Mouse (Mus musculus) heart, embryonic 12.5 days (tissue): Measurements from ENCODE around the gene Fam193b. TPM values are rescaled to one million over a fixed set of nuclear protein-coding genes. Genes with fewer than 3 reads are reported as not detected.

Experiments used
- ATAC-seq: fragments of 200-750 bp; cut with Nextera tagmentation; 2 replicates; pipeline ENCODE4 v1.8.0; 2017; ENCODE audit warnings: moderate TSS enrichment, moderate library complexity; ENCODE audit not compliant: insufficient number of reproducible peaks, low FRiP score
- H3K27ac ChIP-seq: fragments of 300-500 bp; sonication (generic); 2 replicates; pipeline ENCODE4 v1.5.1; 2016; ENCODE audit warnings: mild to moderate bottlenecking, moderate library complexity; ENCODE audit not compliant: poor library complexity, severe bottlenecking
- H3K27me3 ChIP-seq: fragments of 300-500 bp; sonication (generic); replicated peaks from 2 replicates; pipeline ENCODE4 v1.6.1; 2016; ENCODE audit warnings: mild to moderate bottlenecking, moderate library complexity
- H3K36me3 ChIP-seq: fragments of 300-500 bp; sonication (generic); 2 replicates; pipeline ENCODE4 v1.6.1; 2016; ENCODE audit warnings: mild to moderate bottlenecking, moderate library complexity
- H3K4me1 ChIP-seq: fragments of 300-500 bp; sonication (generic); replicated peaks from 2 replicates; pipeline ENCODE4 v1.6.1; 2016; ENCODE audit warnings: mild to moderate bottlenecking
- H3K4me2 ChIP-seq: fragments of 300-500 bp; sonication (generic); 2 replicates; pipeline ENCODE4 v1.6.1; 2016; ENCODE audit warnings: mild to moderate bottlenecking, moderate library complexity
- H3K4me3 ChIP-seq: fragments of 300-500 bp; sonication (generic); 2 replicates; pipeline ENCODE4 v1.5.1; 2016; ENCODE audit warnings: mild to moderate bottlenecking
- H3K9ac ChIP-seq: fragments of 300-500 bp; sonication (generic); 2 replicates; pipeline ENCODE4 v1.6.1; 2016; ENCODE audit warnings: mild to moderate bottlenecking, moderate library complexity
- H3K9me3 ChIP-seq: fragments of 300-500 bp; sonication (generic); replicated peaks from 2 replicates; pipeline ENCODE4 v1.6.1; 2016; ENCODE audit warnings: mild to moderate bottlenecking, moderate library complexity
- WGBS: fragments of 180-500 bp; shearing (Covaris S2); methylation state at CpG from one replicate; pipeline ENCODE4 v1.1.7; 2016; 5-methylcytosine and 5-hydroxymethylcytosine counted together
- polyA plus RNA-seq: library from polyadenylated mRNA; unstranded; fragments of >200 nt; fragmentation: Nextera tagmentation; extraction: Ambion mirVana; gene quantifications from 2 replicates; pipeline ENCODE4 v1.2.1, GENCODE M21; 2016

The Fam193b gene
- polyA plus RNA-seq, 1 experiment from 2014 or later = 24.4 TPM

GRCm38 (mm10) chr13:55511492-55511861 is 59.4 kb downstream of the Fam193b start:
- H3K9ac ChIP-seq = peak overlapping the region; percentile 99
- peak overlapping the region; percentile 98 for H3K27ac ChIP-seq
- 11% methylated on average over 5 of the region's 5 CpGs for WGBS
- H3K9me3 ChIP-seq = no peaks in the 10 kb centered on the region
- ATAC-seq = no peak
- peak overlapping the region; percentile 86 for H3K4me2 ChIP-seq
- H3K36me3 ChIP-seq = peaks cover 40% of the 10 kb centered on the region
- H3K27me3 ChIP-seq = peaks cover 14% of the 10 kb centered on the region
- peak overlapping the region; percentile 91 for H3K4me3 ChIP-seq
- peaks cover 38% of the 10 kb centered on the region for H3K4me1 ChIP-seq

- H3K9ac ChIP-seq = peak overlapping the region; percentile 99
- H3K4me1 ChIP-seq = peaks cover 38% of the 10 kb centered on the region
- WGBS = 0% methylated on average over 6 of the region's 6 CpGs
Observed at GRCm38 (mm10) chr13:55510668-55511491, 60.0 kb downstream of the Fam193b start.

GRCm38 (mm10) chr13:55510332-55510667 is 60.6 kb downstream of the Fam193b start:
- Histone ChIP-seq H3K4me2 (peak overlapping the region; percentile 86), H3K4me3 (peak overlapping the region; percentile 20), H3K36me3 (peaks cover 52% of the 10 kb centered on the region), H3K27ac (peak overlapping the region; percentile 98), H3K9ac (peak overlapping the region; percentile 63), H3K4me1 (peaks cover 38% of the 10 kb centered on the region), H3K27me3 (peaks cover 10% of the 10 kb centered on the region), H3K9me3 (no peaks in the 10 kb centered on the region)
- peak; percentile 44 for ATAC-seq
- WGBS = 21% methylated on average over 3 of the region's 3 CpGs

More at GRCm38 (mm10) chr13:55510668-55511491, 60.0 kb downstream of the Fam193b start:
- peak; percentile 79 for ATAC-seq
- peaks cover 14% of the 10 kb centered on the region for H3K27me3 ChIP-seq
- no peaks in the 10 kb centered on the region for H3K9me3 ChIP-seq
- peak overlapping the region; percentile 98 for H3K27ac ChIP-seq
- peaks cover 46% of the 10 kb centered on the region for H3K36me3 ChIP-seq
- peak overlapping the region; percentile 86 for H3K4me2 ChIP-seq
- peak overlapping the region; percentile 91 for H3K4me3 ChIP-seq

GRCm38 (mm10) chr13:55508531-55508930 is 62.4 kb downstream of the Fam193b start:
- Histone ChIP-seq H3K27me3 (no peaks in the 10 kb centered on the region), H3K4me3 (no peak overlapping the region), H3K9me3 (no peaks in the 10 kb centered on the region), H3K9ac (no peak overlapping the region), H3K36me3 (peaks cover 69% of the 10 kb centered on the region), H3K4me1 (peaks cover 42% of the 10 kb centered on the region), H3K4me2 (no peak overlapping the region), H3K27ac (no peak overlapping the region)
- 86% methylated on average over 10 of the region's 10 CpGs for WGBS
- no peak for ATAC-seq

- ATAC-seq = no peak
- no peaks in the 10 kb centered on the region for H3K9me3 ChIP-seq
- no peak overlapping the region for H3K27ac ChIP-seq
- H3K36me3 ChIP-seq = peaks cover 76% of the 10 kb centered on the region
- H3K27me3 ChIP-seq = no peaks in the 10 kb centered on the region
- H3K4me3 ChIP-seq = no peak overlapping the region
- WGBS = 71% methylated on average over 11 of the region's 11 CpGs
- H3K9ac ChIP-seq = no peak overlapping the region
- H3K4me2 ChIP-seq = no peak overlapping the region
- peaks cover 47% of the 10 kb centered on the region for H3K4me1 ChIP-seq
Observed at GRCm38 (mm10) chr13:55507877-55508276, 63.0 kb downstream of the Fam193b start.

- 89% methylated on average over 10 of the region's 10 CpGs for WGBS
- Histone ChIP-seq H3K36me3 (peaks cover 88% of the 10 kb centered on the region), H3K27ac (no peak overlapping the region), H3K27me3 (no peaks in the 10 kb centered on the region), H3K4me1 (peaks cover 40% of the 10 kb centered on the region), H3K4me3 (no peak overlapping the region), H3K9ac (no peak overlapping the region; the same call in 1 of the 2 replicates), H3K9me3 (no peaks in the 10 kb centered on the region), H3K4me2 (no peak overlapping the region)
- no peak for ATAC-seq
Observed at GRCm38 (mm10) chr13:55506697-55507096, 64.2 kb downstream of the Fam193b start.

- WGBS = 90% methylated on average over 9 of the region's 9 CpGs
- H3K4me1 ChIP-seq = peaks cover 31% of the 10 kb centered on the region
- H3K9ac ChIP-seq = no peak overlapping the region
- H3K27me3 ChIP-seq = 0 out of 2 replicates have a peak, but pooled peaks cover under 1% of the 10 kb centered on the region
- H3K36me3 ChIP-seq = peaks cover 96% of the 10 kb centered on the region
- no peak overlapping the region for H3K27ac ChIP-seq
- no peaks in the 10 kb centered on the region for H3K9me3 ChIP-seq
- no peak for ATAC-seq
- H3K4me3 ChIP-seq = no peak overlapping the region
- H3K4me2 ChIP-seq = no peak overlapping the region
Observed at GRCm38 (mm10) chr13:55505810-55506209, 65.1 kb downstream of the Fam193b start.

- H3K4me1 ChIP-seq = peaks cover 18% of the 10 kb centered on the region
- peaks cover 100% of the 10 kb centered on the region for H3K36me3 ChIP-seq
- no peak overlapping the region for H3K27ac ChIP-seq
- no peak overlapping the region for H3K9ac ChIP-seq
- 74% methylated on average over 5 of the region's 5 CpGs for WGBS
- H3K27me3 ChIP-seq = 0 out of 2 replicates have a peak, but pooled peaks cover 6% of the 10 kb centered on the region
- no peak overlapping the region for H3K4me2 ChIP-seq
- no peaks in the 10 kb centered on the region for H3K9me3 ChIP-seq
- no peak overlapping the region for H3K4me3 ChIP-seq
- no peak for ATAC-seq
Observed at GRCm38 (mm10) chr13:55504390-55504789, 66.5 kb downstream of the Fam193b start.

- H3K9me3 ChIP-seq = no peaks in the 10 kb centered on the region
- H3K27me3 ChIP-seq = peaks cover 24% of the 10 kb centered on the region
- no peak overlapping the region for H3K27ac ChIP-seq
- WGBS = 87% methylated on average over 8 of the region's 8 CpGs
- no peak overlapping the region for H3K4me2 ChIP-seq
- no peak for ATAC-seq
- no peak overlapping the region for H3K4me3 ChIP-seq
- no peak overlapping the region for H3K9ac ChIP-seq
- H3K36me3 ChIP-seq = peaks cover 98% of the 10 kb centered on the region
- H3K4me1 ChIP-seq = peaks cover 13% of the 10 kb centered on the region; the same call in 1 of the 2 replicates
Observed at GRCm38 (mm10) chr13:55502405-55502804, 68.5 kb downstream of the Fam193b start.

- 73% methylated on average over 10 of the region's 10 CpGs for WGBS
- Histone ChIP-seq H3K36me3 (peaks cover 89% of the 10 kb centered on the region), H3K9me3 (no peaks in the 10 kb centered on the region), H3K27ac (no peak overlapping the region), H3K4me2 (no peak overlapping the region), H3K27me3 (peaks cover 30% of the 10 kb centered on the region), H3K4me1 (peaks cover 28% of the 10 kb centered on the region), H3K9ac (no peak overlapping the region), H3K4me3 (no peak overlapping the region)
- ATAC-seq = no peak
Observed at GRCm38 (mm10) chr13:55500575-55500974, 70.3 kb downstream of the Fam193b start.

- no peak for ATAC-seq
Observed at GRCm38 (mm10) chr13:55498906-55499305, 72.0 kb downstream of the Fam193b start.

More at GRCm38 (mm10) chr13:55498906-55499305, 72.0 kb downstream of the Fam193b start:
- H3K36me3 ChIP-seq = peaks cover 72% of the 10 kb centered on the region
- no peaks in the 10 kb centered on the region for H3K9me3 ChIP-seq
- WGBS = 75% methylated on average over 11 of the region's 11 CpGs
- no peak overlapping the region for H3K27ac ChIP-seq
- peaks cover 39% of the 10 kb centered on the region for H3K4me1 ChIP-seq
- H3K4me2 ChIP-seq = no peak overlapping the region
- H3K9ac ChIP-seq = no peak overlapping the region
- no peak overlapping the region for H3K4me3 ChIP-seq
- H3K27me3 ChIP-seq = peaks cover 37% of the 10 kb centered on the region
